Mouse (Mus musculus) stomach, postnatal 0 days (tissue): ENCODE measurements around the gene Rom1. TPM values are rescaled to one million over a fixed set of nuclear protein-coding genes. Genes with fewer than 3 reads are reported as not detected.

Experiments used
- ATAC-seq: fragments of 200-750 bp; cut with Nextera tagmentation; 2 replicates; pipeline ENCODE4 v1.8.0; 2017; ENCODE audit not compliant: low FRiP score, low TSS enrichment
- DNase-seq: peaks from one replicate; pipeline ENCODE4 v3.0.0-alpha.2; 2016; ENCODE audit warnings: low spot score
- H3K27ac ChIP-seq: fragments of 300-500 bp; sonication (generic); replicated peaks from 2 replicates; pipeline ENCODE4 v1.5.1; 2014; ENCODE audit warnings: mild to moderate bottlenecking, control low read depth
- H3K27me3 ChIP-seq: fragments of 300-500 bp; sonication (generic); 2 replicates; pipeline ENCODE4 v1.6.1; 2014; ENCODE audit warnings: low read length; ENCODE audit not compliant: control insufficient read depth, insufficient read depth
- H3K36me3 ChIP-seq: fragments of 300-500 bp; sonication (generic); 2 replicates; pipeline ENCODE4 v1.6.1; 2014; ENCODE audit warnings: low read length, mixed read lengths; ENCODE audit not compliant: control insufficient read depth, insufficient read depth
- H3K4me1 ChIP-seq: fragments of 300-500 bp; sonication (generic); replicated peaks from 2 replicates; pipeline ENCODE4 v1.6.1; 2014; ENCODE audit warnings: antibody characterized with exemption; ENCODE audit not compliant: control insufficient read depth, insufficient read depth
- H3K4me2 ChIP-seq: fragments of 300-500 bp; sonication (generic); replicated peaks from 2 replicates; pipeline ENCODE4 v1.6.1; 2014; ENCODE audit warnings: low read depth, mild to moderate bottlenecking, control low read depth, moderate library complexity
- H3K4me3 ChIP-seq: fragments of 300-500 bp; sonication (generic); 2 replicates; pipeline ENCODE4 v1.5.1; 2014; ENCODE audit warnings: low read depth, low read length, control low read depth
- H3K9ac ChIP-seq: fragments of 300-500 bp; sonication (generic); 2 replicates; pipeline ENCODE4 v1.6.1; 2014; ENCODE audit warnings: mild to moderate bottlenecking, low read length, control low read depth, mixed read lengths
- H3K9me3 ChIP-seq: fragments of 300-500 bp; sonication (generic); 2 replicates; pipeline ENCODE4 v1.6.1; 2016; ENCODE audit warnings: low read length; ENCODE audit not compliant: control insufficient read depth
- CTCF ChIP-seq: IDR thresholded peaks from 2 replicates; pipeline ENCODE4 v1.5.1; 2016; ENCODE audit warnings: antibody characterized with exemption, low read depth, mild to moderate bottlenecking, moderate library complexity
- EP300 ChIP-seq: optimal IDR thresholded peaks from 2 replicates; pipeline ENCODE3; 2016; ENCODE audit warnings: antibody characterized with exemption
- WGBS: fragments of 180-500 bp; shearing (Covaris S2); extraction: QIAGEN DNeasy Blood & Tissue Kit; methylation state at CpG from one replicate; pipeline ENCODE4 v1.1.7; 2014; 5-methylcytosine and 5-hydroxymethylcytosine counted together
- polyA plus RNA-seq: library from polyadenylated mRNA; unstranded; fragments of >200 nt; fragmentation: Nextera tagmentation; extraction: Ambion mirVana; gene quantifications from 2 replicates; pipeline ENCODE4 v1.2.1, GENCODE M21; 2015

Gene Rom1
- polyA plus RNA-seq, 1 experiment from 2014 or later, result 3.6 TPM

DNA sequence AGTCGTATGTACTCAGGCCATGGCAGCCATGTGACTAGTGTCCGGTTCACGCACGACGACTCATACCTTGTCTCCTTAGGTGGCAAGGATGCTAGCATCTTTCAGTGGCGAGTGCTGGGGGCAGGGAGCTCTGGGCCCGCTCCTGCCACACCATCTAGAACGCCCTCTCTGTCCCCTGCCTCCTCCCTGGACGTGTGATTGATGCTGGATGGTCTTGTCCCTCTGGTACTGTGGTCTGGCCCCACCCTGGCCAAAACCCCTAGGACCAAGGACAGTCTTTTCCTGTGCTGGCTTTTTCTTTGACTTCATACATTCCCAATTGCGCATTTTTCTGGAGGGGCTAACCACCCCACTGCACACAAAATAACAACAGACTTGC, 12.0 kb upstream of the Rom1 start:
- H3K4me3 ChIP-seq, result peak overlapping the region; percentile 91
- WGBS, result 43% methylated on average over 10 of the region's 10 CpGs
- H3K9me3 ChIP-seq, result no peaks in the 10 kb centered on the region
- H3K27me3 ChIP-seq, result no peaks in the 10 kb centered on the region
- H3K4me2 ChIP-seq, result peak overlapping the region; percentile 71
- H3K27ac ChIP-seq, result peak overlapping the region; percentile 58
- H3K36me3 ChIP-seq, result peaks cover 15% of the 10 kb centered on the region
- TF ChIP-seq CTCF (no peak), EP300 (no peak)
- ATAC-seq (no peak), DNase-seq (no peak)
- peak overlapping the region; percentile 65 for H3K9ac ChIP-seq
- 0 out of 2 replicates have a peak, but pooled peaks cover 2% of the 10 kb centered on the region for H3K4me1 ChIP-seq

DNA sequence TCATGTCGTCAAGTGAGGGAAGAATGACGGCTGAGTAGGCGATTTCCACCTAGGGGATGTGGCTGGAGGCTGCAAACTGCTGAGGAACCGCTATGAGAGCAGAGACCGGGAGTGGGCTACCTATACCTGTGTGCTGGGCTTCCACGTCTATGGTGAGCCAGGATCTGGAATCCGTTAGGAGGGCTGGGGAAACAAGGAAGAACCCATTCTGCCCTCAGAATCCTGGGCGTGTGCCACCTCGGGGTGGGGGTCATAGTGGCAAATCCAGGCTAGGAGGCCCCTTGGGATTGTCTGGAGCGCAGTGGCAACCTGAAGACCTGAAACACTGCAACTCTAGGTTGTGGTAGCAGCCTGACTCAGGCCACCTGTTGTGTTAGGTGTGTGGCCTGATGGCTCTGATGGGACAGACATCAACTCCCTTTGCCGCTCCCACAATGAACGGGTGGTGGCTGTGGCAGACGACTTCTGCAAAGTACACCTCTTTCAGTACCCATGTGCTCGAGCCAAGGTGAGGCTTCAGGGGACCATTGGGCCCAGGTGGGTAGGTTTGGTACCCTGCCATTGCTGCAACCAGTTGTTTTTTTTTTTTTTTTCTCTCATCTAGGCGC, 11.5 kb upstream of the Rom1 start:
- Histone ChIP-seq H3K9me3 (no peaks in the 10 kb centered on the region), H3K36me3 (peaks cover 12% of the 10 kb centered on the region), H3K9ac (no peak overlapping the region), H3K27me3 (no peaks in the 10 kb centered on the region), H3K27ac (no peak overlapping the region), H3K4me2 (peak overlapping the region; percentile 71), H3K4me1 (0 out of 2 replicates have a peak, but pooled peaks cover 2% of the 10 kb centered on the region), H3K4me3 (no peak overlapping the region)
- ATAC-seq (no peak), DNase-seq (no peak)
- TF ChIP-seq CTCF (no peak), EP300 (no peak)
- WGBS, result 79% methylated on average over 15 of the region's 15 CpGs

DNA sequence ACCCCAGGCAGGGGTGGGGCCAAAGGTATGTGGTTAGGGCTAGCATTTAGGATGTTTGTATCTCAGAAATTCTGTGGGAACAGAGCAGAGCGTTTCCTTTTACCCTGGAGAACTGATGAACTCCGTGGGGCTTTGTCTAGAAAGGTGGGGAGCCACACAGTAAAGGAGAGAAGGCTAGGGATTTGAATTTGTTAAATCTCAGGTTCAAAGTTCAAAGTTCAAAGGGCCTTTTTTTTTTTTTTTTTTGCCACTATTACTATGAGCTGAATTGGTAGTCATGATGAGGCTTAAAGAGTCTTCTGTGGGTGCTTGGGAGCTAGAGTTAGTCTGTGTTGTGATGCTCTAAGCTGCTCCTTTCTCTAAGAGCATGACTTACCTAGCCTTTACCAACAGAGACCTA, 7.6 kb upstream of the Rom1 start:
- DNase-seq (no peak), ATAC-seq (no peak)
- H3K4me3 ChIP-seq, result no peak overlapping the region
- H3K36me3 ChIP-seq, result peaks cover 15% of the 10 kb centered on the region
- WGBS, result 89% methylated on average over 2 of the region's 2 CpGs
- no peak overlapping the region for H3K4me2 ChIP-seq
- no peaks in the 10 kb centered on the region for H3K27me3 ChIP-seq
- no peak for TF ChIP-seq CTCF
- no peak overlapping the region for H3K27ac ChIP-seq
- H3K4me1 ChIP-seq, result no peaks in the 10 kb centered on the region
- H3K9ac ChIP-seq, result no peak overlapping the region
- H3K9me3 ChIP-seq, result no peaks in the 10 kb centered on the region

DNA sequence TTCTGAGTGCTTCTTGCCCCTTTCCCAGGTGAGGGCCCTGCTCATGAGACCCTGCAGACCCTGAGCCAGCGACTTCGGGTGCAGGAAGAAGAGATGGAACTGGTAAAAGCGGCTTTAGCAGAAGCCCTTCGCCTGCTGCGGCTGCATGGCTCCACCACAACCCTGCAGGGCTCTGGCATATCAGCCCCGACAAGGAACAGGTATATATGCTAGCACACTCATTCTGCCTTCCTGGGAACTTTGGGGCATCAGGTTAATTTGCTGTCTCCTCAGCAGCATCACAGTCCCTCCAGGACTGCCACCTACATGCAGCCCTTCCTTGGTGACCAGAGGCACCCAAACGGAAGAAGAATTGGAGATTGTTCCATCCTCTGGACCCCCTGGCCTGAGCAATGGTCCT, 1.6 kb upstream of the Rom1 start:
- ATAC-seq (no peak), DNase-seq (no peak)
- Histone ChIP-seq H3K9me3 (no peaks in the 10 kb centered on the region), H3K27me3 (no peaks in the 10 kb centered on the region), H3K4me1 (peaks cover 6% of the 10 kb centered on the region; the same call in 1 of the 2 replicates), H3K9ac (peak overlapping the region; percentile 88), H3K27ac (0 out of 2 replicates have a peak overlapping the region, but pooled peaks have one; percentile 93), H3K4me3 (peak overlapping the region; percentile 81), H3K4me2 (peak overlapping the region; percentile 90), H3K36me3 (peaks cover 16% of the 10 kb centered on the region; the same call in 1 of the 2 replicates)
- 79% methylated on average over 7 of the region's 7 CpGs for WGBS
- TF ChIP-seq CTCF (no peak), EP300 (no peak)

DNA sequence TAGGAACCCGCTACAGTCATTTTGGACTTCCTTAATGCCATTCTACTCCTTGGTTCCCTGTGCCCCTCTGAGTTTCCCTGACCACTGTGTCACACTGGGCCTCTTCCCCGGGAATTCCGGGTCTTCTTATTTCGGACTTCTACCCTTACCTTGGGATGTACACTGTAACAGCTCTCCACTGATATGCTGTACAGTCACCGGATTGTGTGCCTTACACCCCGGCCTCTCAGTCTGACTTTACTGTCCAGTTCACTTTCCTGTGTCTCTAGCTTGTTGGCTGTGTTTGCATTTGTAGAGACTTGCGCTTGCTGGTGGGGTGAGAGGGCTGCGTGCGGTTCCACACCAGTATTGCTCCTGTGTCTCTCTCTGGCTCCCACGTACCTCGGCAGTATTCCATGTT, 961 bp upstream of the Rom1 start:
- H3K4me1 ChIP-seq, result peaks cover 6% of the 10 kb centered on the region; the same call in 1 of the 2 replicates
- 3% methylated on average over 11 of the region's 11 CpGs for WGBS
- no peak for ATAC-seq

DNA sequence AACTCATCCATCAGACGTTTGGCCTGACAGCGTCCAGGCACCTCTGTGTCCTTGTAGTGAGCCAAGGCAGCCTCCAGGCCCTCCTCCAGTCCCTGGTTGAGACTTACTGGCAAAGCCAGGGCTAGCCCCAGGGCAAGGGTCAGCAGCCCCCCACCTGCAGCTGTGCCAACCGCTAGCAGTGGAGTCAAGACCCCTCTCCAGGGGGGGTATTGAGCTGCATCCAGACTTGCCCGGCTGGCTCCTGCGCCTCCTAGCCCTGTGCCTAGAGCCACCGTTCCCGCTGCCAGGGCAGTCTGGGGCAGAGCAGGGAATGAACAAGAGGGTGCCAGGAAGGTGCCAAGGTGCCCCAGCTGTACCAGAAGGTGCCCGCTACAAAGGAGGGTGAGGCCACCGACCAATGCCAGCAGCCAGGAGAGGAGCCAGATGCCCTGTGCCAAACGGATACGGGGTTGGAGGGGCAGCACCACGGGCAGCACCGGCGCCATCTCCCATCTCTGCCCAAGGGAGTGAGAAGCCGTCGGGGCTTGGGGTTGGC, 400 bp downstream of the Rom1 start:
- H3K9me3 ChIP-seq, result no peaks in the 10 kb centered on the region
- H3K36me3 ChIP-seq, result peaks cover 11% of the 10 kb centered on the region; the same call in 1 of the 2 replicates
- H3K4me3 ChIP-seq, result peak overlapping the region; percentile 81
- peak overlapping the region; percentile 93 for H3K27ac ChIP-seq
- DNase-seq, result no peak
- WGBS, result 31% methylated on average over 16 of the region's 16 CpGs
- peak; percentile 11; the same call in 1 of the 2 replicates for ATAC-seq
- peak overlapping the region; percentile 90 for H3K4me2 ChIP-seq
- TF ChIP-seq EP300 (no peak), CTCF (no peak)
- H3K9ac ChIP-seq, result peak overlapping the region; percentile 88
- H3K27me3 ChIP-seq, result no peaks in the 10 kb centered on the region
- peaks cover 6% of the 10 kb centered on the region; the same call in 1 of the 2 replicates for H3K4me1 ChIP-seq

More for the DNA sequence above, 961 bp upstream of the Rom1 start:
- peaks cover 17% of the 10 kb centered on the region; the same call in 1 of the 2 replicates for H3K36me3 ChIP-seq
- H3K9me3 ChIP-seq, result no peaks in the 10 kb centered on the region
- TF ChIP-seq CTCF (no peak), EP300 (no peak)
- H3K27me3 ChIP-seq, result no peaks in the 10 kb centered on the region
- H3K27ac ChIP-seq, result peak overlapping the region; percentile 93
- peak overlapping the region; percentile 88 for H3K9ac ChIP-seq
- H3K4me2 ChIP-seq, result peak overlapping the region; percentile 90
- DNase-seq, result no peak
- H3K4me3 ChIP-seq, result peak overlapping the region; percentile 81
